Mouse (Mus musculus): ENCODE results near the gene Mettl13.
A peak's percentile ranks its signal among the peaks of the same experiment; 100 is the strongest.

- TF ChIP-seq CTCF (IDR thresholded peaks at IDR 0.05; ENCODE audit: insufficient read depth, low read length) = no peak
- TF ChIP-seq POLR2A (IDR thresholded peaks at IDR 0.05; ENCODE audit: borderline replicate concordance, extremely low read depth, low read depth, low read length) = peak; percentile 68; the same call in 1 of the 2 replicates
Observed at GRCm38 (mm10) chr1:162570260-162570748, 22.0 kb upstream of the Mettl13 start, which contains the start of gene Vamp4.

All from lung, adult 2 months (tissue).